Mouse (Mus musculus) G1E (cell line): ENCODE results near the gene Ell. TPM values are rescaled to one million over a fixed set of nuclear protein-coding genes. Genes with fewer than 3 reads are reported as not detected.

ENCODE experiments used
- ATAC-seq: 2 replicates; pipeline ENCODE4 v1.8.0; 2016; ENCODE audit warnings: mild to moderate bottlenecking; ENCODE audit not compliant: insufficient number of reproducible peaks, poor library complexity, low FRiP score, severe bottlenecking; ENCODE audit errors: extremely low read depth
- DNase-seq: peaks from one replicate; pipeline ENCODE4 v3.0.0; 2012; ENCODE audit warnings: low spot score
- H3K27me3 ChIP-seq: 2 replicates; pipeline ENCODE4 v1.6.1; 2012; ENCODE audit warnings: mild to moderate bottlenecking, low read length, inconsistent platforms; ENCODE audit not compliant: insufficient read depth
- H3K36me3 ChIP-seq: replicated peaks from 2 replicates; pipeline ENCODE3; 2012; ENCODE audit warnings: mild to moderate bottlenecking, inconsistent platforms
- H3K4me1 ChIP-seq: 2 replicates; pipeline ENCODE4 v1.6.1; 2012; ENCODE audit warnings: low read depth, low read length, inconsistent platforms, mixed read lengths; ENCODE audit not compliant: insufficient read depth
- H3K4me3 ChIP-seq: 2 replicates; pipeline ENCODE4 v1.5.1; 2012; ENCODE audit warnings: low read depth, mild to moderate bottlenecking, inconsistent platforms, low read length, moderate library complexity, mixed read lengths
- H3K9me3 ChIP-seq: replicated peaks from 2 replicates; pipeline ENCODE4 v1.6.1; 2012; ENCODE audit warnings: inconsistent platforms
- CTCF ChIP-seq: IDR thresholded peaks from 2 replicates; pipeline ENCODE4 v1.5.1; 2012; ENCODE audit warnings: low read depth, low read length, inconsistent platforms, mixed read lengths
- GATA1 ChIP-seq: IDR thresholded peaks from 2 replicates; pipeline ENCODE4 v1.6.1; 2012; ENCODE audit warnings: borderline replicate concordance, low read length, inconsistent platforms, mixed read lengths
- GATA2 ChIP-seq: IDR thresholded peaks from 2 replicates; pipeline ENCODE4 v1.6.1; 2012; ENCODE audit warnings: low read depth, low read length, inconsistent platforms, borderline replicate concordance
- POLR2AphosphoS5 ChIP-seq: IDR thresholded peaks from 2 replicates; pipeline ENCODE4 v1.6.1; 2012; ENCODE audit warnings: low read depth, low read length, inconsistent platforms; ENCODE audit not compliant: insufficient replicate concordance
- TAL1 ChIP-seq: conservative IDR thresholded peaks from 2 replicates; pipeline ENCODE4 v1.6.1; 2012; ENCODE audit warnings: low read depth, low read length, inconsistent platforms, mixed read lengths
- polyA plus RNA-seq: library from polyadenylated mRNA; stranded (reverse); fragments of >175 nt; gene quantifications from 2 replicates; pipeline ENCODE4 v1.2.3, GENCODE M21; 2012
- total RNA-seq, 2 experiments: library from RNA; stranded (forward) in 1 of 2; stranded (reverse) in 1 of 2; fragments of 200-1000 nt in 1 of 2; fragments of >200 nt in 1 of 2; fragmentation: Nextera tagmentation in 1 of 2; gene quantifications; 2 replicates each; pipeline ENCODE4 v1.2.3; 2014 to 2017

Gene Ell
- total and polyA plus RNA-seq, 3 experiments: 7.6 to 56.4 (median 22.7) TPM

DNA sequence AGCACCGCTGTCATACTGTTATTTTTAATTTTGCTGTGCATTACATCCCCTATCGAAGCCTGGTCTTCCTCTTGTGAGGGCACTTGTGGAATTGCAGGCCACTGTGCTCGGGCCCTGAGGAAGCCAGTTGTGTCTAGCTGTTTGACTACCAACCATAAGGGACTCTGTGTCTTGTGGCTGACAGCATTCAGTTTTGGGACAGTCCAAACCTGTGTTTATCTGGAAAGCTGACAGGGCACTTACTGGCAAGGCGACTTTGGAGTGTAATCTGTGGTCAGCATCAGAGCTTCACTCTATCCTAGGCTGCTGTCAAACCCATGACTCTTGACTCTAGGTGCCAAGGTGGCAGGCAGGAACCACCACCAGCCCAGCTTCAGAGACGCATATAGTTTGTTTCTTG, 1.8 kb downstream of the Ell start:
- DNase-seq (no peak), ATAC-seq (no peak)
- TF ChIP-seq GATA2 (no peak), TAL1 (no peak), POLR2AphosphoS5 (no peak), GATA1 (no peak), CTCF (no peak)
- Histone ChIP-seq H3K4me3 (peak overlapping the region; percentile 93; the same call in 1 of the 2 replicates), H3K4me1 (peaks cover 63% of the 10 kb centered on the region), H3K36me3 (peaks cover 71% of the 10 kb centered on the region), H3K9me3 (no peaks in the 10 kb centered on the region), H3K27me3 (no peaks in the 10 kb centered on the region)

DNA sequence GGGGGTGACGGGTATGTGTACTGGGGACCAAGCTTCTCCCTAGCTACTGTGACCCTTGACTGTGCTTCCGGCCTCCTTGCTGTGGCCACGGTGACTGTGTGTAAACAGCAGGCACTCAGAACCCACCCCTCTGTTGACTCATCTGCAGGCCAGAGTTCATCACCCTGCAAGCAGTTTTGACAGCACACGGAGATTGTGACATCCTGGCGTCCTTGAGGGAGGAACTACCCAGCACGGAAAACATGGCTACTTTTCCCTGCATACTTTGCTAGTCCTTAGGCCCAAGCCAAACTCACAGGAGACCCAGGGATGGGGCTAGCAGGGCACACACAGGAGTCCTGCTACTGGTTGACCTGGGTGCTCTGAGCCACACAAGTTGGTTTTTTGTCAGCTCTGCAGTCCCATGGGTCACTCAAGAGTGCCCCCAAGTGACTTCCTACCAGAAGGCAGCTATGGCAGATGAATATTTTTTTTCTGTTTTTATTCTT, 5.0 kb downstream of the Ell start:
- peaks cover 72% of the 10 kb centered on the region for H3K4me1 ChIP-seq
- H3K4me3 ChIP-seq: no peak overlapping the region
- DNase-seq: no peak

DNA sequence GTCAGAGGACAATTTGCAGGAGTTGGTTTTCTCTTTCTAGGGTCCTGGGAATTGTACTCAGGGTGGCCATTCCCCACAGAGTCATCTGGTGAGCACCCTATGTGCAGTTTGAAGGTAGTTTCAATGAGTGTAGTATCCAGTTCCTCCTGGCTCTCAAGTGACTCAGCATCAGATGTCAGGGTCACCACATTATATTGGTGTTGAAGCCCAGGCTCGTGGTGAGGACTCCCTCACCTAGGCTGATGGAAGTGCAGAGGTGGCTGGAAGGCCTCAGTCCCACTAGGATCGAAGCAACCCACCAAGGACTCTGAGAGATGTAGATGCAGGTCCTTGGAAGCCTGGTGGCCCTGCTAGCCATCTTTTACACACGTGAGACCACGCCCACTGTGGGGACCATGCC, 7.2 kb downstream of the Ell start:
- H3K27me3 ChIP-seq: no peaks in the 10 kb centered on the region
- ATAC-seq: no peak
- H3K9me3 ChIP-seq: no peaks in the 10 kb centered on the region
- H3K4me1 ChIP-seq: peaks cover 65% of the 10 kb centered on the region
- H3K4me3 ChIP-seq: no peak overlapping the region; the same call in 1 of the 2 replicates
- H3K36me3 ChIP-seq: peaks cover 81% of the 10 kb centered on the region
- no peak for TF ChIP-seq CTCF
- TF ChIP-seq GATA1: no peak
- no peak for TF ChIP-seq TAL1
- no peak for TF ChIP-seq POLR2AphosphoS5
- no peak for TF ChIP-seq GATA2
- no peak for DNase-seq

More for the DNA sequence above, 5.0 kb downstream of the Ell start:
- Histone ChIP-seq H3K36me3 (peaks cover 77% of the 10 kb centered on the region), H3K27me3 (no peaks in the 10 kb centered on the region), H3K9me3 (no peaks in the 10 kb centered on the region)
- no peak for ATAC-seq
- no peak for TF ChIP-seq GATA1
- 0 out of 2 replicates have a peak, but pooled peaks have one; percentile 23 for TF ChIP-seq CTCF
- no peak for TF ChIP-seq TAL1
- TF ChIP-seq GATA2: no peak
- no peak for TF ChIP-seq POLR2AphosphoS5

DNA sequence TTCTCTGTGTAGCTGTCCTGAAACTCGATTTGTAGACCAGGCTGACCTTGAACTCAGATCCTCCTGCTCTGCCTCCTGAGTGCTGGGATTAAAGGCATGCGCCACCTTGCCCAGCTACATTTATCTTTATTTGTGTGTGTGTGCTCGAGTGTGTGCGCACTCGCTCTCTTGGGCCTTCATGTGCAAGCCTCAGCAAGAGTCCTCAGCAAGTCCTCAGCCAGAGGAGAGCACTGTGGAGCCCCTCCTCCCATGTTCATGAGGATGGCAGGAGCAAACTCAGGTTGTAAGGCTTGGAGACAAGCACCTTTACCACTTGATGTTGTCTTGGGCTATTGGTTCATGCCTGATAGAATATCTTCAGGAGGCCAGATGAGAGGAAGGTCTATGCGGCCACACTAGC, 8.5 kb downstream of the Ell start:
- TF ChIP-seq GATA1: no peak
- no peak for TF ChIP-seq TAL1
- no peak for TF ChIP-seq POLR2AphosphoS5

GRCm38 (mm10) chr8:70549412-70550184, 10.3 kb downstream of the Ell start:
- DNase-seq: no peak
- H3K36me3 ChIP-seq: peaks cover 82% of the 10 kb centered on the region
- ATAC-seq: no peak
- no peak overlapping the region for H3K4me3 ChIP-seq
- peaks cover 58% of the 10 kb centered on the region for H3K4me1 ChIP-seq
- TF ChIP-seq CTCF (no peak), GATA1 (no peak), GATA2 (no peak), POLR2AphosphoS5 (no peak), TAL1 (no peak)
- no peaks in the 10 kb centered on the region for H3K9me3 ChIP-seq
- no peaks in the 10 kb centered on the region for H3K27me3 ChIP-seq

More for the DNA sequence above, 8.5 kb downstream of the Ell start:
- H3K36me3 ChIP-seq: peaks cover 84% of the 10 kb centered on the region
- H3K9me3 ChIP-seq: no peaks in the 10 kb centered on the region
- H3K4me1 ChIP-seq: peaks cover 63% of the 10 kb centered on the region
- no peak for ATAC-seq
- no peak for DNase-seq
- no peaks in the 10 kb centered on the region for H3K27me3 ChIP-seq
- H3K4me3 ChIP-seq: no peak overlapping the region

DNA sequence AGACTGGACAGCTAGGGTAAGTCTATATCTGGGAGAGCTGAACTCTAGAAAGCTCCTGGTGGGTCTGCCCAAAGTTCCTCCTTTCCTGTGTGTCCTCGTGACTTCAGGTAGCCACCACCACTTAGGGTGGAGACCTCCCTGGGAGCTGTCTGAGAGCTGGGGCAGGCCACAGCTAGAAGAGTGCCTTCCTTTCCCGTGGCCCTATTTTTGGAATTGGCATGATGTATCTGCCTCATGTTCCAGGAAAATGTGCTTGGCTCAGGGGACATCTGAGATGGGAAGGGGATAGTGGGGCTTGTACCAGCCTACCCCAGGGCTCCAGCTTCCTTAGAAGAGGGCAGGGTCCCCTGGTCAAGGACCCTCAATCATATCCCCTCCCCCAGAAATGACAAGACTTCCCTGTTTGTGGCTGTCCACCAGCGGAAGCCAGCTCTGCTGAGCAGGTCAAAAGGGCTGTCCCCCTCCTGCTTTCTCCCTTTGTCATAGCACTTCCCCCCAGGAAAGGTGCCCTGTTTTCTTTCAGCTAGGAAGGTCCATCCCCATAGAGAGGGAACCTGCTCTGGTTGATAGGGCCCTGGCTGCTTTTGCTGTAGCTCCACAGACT, 12.4 kb downstream of the Ell start:
- DNase-seq (no peak), ATAC-seq (no peak)
- no peak for TF ChIP-seq GATA1
- TF ChIP-seq CTCF: no peak
- TF ChIP-seq TAL1: no peak
- TF ChIP-seq POLR2AphosphoS5: no peak
- no peak for TF ChIP-seq GATA2
- Histone ChIP-seq H3K4me3 (no peak overlapping the region), H3K27me3 (no peaks in the 10 kb centered on the region), H3K36me3 (peaks cover 81% of the 10 kb centered on the region), H3K9me3 (no peaks in the 10 kb centered on the region), H3K4me1 (peaks cover 48% of the 10 kb centered on the region)

DNA sequence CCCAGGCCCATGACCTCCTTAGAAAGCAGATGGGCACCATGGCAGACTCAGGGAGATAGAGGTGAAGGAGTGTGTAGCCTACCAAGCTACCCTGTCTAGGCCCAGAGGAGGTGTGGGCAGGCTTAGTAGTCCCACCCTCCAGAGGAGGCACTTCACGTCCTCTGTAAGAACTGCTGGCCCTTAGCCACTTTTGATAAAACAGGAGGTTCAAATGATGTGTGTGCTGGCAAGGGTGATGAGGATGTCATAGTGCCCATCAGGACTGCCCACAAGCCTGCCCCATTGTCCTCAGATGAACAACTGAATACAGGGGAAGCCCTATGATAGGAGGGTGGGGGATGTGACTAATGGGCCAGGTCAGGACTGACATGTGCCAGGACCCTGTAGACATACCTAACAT, 13.6 kb downstream of the Ell start:
- no peak for TF ChIP-seq GATA1
- TF ChIP-seq CTCF: no peak
- TF ChIP-seq GATA2: no peak
- no peak for TF ChIP-seq TAL1
- TF ChIP-seq POLR2AphosphoS5: no peak
- peaks cover 84% of the 10 kb centered on the region for H3K36me3 ChIP-seq

More for the DNA sequence above, 13.6 kb downstream of the Ell start:
- H3K4me1 ChIP-seq: peaks cover 46% of the 10 kb centered on the region
- ATAC-seq (no peak), DNase-seq (no peak)
- H3K4me3 ChIP-seq: no peak overlapping the region
- no peaks in the 10 kb centered on the region for H3K9me3 ChIP-seq
- H3K27me3 ChIP-seq: no peaks in the 10 kb centered on the region
